Mouse (Mus musculus) kidney, adult 8-10 months (tissue): ENCODE results near the gene Ddb2.
"Not testable (repeated sequence)": the region's sequence is repeated elsewhere in the genome, so short reads cannot be mapped to it uniquely, and the experiment has no call there.

ENCODE experiments used
- DNase-seq, 2 experiments: peaks; one replicate each; pipeline ENCODE4 v3.0.0; 2022

The Ddb2 gene

DNA sequence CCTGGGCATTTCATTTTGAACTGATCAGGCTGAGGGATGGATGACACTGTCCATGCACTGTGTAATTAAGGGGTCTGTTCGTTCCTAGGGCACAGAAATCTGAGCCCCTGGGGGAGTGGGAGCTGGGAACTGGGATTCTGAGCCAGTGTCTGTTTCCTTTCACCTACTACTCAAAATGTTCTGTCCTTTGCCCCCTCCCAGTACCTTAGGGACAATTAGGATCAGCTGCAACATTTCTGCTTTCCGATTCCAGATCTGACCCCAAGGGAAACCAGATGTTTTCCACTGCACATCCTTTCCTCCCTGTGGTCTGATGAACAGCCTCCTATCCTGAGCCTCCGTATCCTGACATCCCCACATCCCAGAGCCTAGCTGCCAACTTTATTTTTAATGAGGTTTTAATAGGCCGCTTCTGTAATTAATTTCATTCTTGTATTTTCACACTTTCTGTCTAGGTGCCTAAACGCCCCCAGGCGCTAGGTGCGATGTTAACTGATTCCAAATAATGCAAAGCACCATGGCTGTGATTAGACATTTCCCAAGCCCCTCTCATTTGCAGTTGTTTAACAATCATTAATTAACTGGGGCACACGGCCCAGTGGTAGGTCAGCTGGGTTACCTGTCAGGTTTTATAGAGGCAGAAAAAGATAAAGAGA is 18.1 kb upstream of the Ddb2 start:
- DNase-seq, result no peak

DNA sequence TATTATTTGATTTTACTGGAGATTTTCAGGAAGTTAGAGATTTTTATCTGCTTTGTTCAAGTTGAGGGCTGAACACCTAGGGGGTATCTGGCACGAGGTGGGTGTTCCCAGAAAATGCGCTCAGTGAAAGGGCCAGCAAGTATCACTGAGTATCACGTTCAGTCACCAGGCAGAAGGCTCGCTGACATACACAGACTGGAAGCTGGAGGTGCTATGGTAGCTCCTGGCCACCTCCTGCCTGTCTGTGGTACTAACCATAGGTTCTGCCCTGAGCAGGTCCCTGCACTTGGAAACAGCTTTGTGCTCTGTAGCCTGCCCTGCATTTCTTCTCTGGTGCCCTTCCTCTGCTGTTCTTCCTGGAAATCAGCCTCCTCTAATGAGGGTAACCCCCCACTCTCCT is 15.7 kb upstream of the Ddb2 start:
- no peak for DNase-seq

DNA sequence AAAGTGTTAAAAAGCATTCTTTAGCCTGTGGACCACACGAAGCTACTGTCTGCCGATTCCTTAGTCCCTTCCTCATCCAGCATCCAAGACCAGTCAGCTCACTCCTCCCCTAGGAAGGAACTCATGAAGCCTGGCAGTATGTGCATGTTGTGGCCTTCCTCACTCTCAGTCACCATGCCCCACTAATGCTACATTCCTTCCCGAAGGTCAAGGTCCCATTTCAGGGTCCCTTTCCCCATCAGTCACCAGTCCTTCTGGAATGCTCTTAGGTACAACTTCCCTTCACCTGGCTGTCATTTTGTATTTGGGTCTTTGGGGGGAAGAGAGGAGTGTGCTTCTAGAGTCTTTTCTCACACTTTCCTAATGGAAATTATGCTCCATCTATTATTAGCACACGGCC is 15.2 kb upstream of the Ddb2 start:
- no peak for DNase-seq

DNA sequence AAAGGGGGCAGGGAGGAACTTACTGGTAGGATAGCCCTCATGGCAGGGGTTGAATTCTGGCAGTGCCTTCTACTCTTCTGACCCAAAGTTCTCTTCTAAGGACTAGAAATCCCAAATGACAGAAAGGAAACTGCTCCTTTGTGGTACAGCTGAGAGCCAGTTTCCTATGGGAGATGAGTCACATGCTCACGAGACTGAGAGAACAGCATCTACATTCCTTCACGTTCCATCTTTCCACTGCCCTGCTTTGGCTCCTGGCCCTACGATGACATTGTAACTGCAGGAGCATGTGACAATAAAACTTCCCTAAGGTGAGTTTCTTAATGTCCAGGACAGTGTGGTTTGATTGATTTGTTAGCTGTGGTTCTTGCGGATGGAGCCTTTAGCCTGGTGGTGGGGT is 11.6 kb upstream of the Ddb2 start:
- no peak for DNase-seq

DNA sequence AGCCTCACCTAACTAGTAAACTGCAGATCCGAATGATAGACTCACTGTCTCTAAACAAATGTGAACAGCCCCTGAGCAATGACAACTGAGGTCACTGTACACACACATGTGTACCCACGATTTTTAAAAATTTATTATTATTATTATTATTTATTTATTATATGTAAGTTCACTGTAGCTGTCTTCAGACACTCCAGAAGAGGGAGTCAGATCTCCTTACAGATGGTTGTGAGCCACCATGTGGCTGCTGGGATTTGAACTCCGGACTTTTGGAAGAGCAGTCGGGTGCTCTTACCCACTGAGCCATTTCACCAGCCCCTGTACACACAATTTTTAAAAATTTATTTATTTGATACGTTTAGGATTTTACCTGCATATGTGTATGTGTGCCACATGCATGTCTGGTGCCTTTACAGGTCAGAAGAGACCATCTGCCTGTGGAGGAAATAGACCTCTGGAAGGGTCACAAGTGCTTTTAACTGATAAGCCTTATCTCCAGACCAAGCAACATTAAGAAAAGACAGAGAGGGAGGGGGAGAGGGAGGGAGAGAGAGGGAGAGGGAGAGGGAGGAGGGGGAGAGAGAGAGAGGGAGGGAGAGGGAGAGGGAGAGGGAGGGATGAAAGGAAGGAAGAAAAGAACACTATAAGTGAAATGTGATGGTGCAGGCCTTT is 7.9 kb upstream of the Ddb2 start:
- DNase-seq, result no peak

DNA sequence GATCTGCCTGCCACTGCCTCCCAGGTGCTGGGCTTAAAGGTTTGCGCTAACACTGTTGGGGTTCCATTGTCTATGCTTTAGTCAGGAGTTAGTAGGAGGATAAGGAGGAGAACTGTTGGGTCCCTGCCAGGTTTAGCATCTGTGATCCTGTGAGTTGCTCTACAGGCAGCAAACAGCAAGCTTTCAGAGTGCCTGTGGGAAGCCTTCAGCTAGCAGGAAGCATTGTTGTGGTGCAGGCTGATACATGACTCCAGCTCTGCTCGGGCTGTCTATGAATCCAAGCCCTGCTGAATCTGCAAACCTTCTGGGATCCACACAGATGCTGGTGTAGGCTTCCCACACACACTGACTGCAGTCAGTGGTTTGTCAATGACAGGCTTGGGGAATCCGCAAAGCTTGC is 6.6 kb upstream of the Ddb2 start:
- DNase-seq, result no peak

DNA sequence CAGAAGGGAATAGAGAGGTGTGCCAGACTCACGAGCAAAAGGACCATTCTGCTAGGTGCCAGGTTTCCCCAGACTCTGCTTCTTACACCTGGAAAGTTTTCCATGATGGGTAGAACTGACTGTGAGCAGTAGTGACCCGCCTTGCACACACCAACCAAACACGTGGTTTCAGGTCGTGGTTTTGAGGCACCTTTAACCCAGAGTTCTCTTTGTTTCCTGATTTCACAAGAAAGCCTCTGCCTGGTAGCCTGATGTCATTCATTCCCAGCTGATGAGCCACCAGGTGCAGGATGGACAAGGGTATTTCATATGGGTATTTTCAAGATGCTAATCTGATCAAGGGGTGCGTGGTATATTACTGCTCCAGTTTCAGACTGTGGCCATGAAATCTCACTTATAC is 5.8 kb upstream of the Ddb2 start:
- DNase-seq, result no peak

DNA sequence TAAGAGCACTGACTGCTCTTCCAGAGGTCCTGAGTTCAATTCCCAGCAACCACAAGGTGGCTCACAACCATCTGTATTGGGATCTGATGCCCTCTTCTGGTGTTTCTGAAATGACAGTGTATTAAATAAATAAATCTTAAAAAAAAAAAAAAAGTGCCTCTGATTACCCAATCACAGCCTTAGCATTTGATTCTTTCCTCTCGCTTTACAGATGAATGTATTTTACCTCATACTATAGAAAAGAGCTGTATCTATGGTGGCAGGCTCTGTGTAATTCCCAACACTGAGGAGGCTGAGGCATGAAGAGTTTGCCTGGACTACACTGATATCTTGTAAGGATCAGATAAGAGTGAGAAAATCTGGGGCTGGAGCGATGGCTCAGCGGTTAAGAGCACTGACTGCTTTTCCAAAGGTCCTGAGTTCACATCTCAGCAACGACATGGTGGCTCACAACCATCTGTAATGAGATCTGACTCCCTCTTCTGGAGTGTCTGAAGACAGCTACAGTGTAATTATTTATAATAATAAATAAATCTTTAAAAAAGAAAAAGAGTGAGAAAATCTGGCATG is 814 bp upstream of the Ddb2 start:
- DNase-seq, result not testable (repeated sequence)

DNA sequence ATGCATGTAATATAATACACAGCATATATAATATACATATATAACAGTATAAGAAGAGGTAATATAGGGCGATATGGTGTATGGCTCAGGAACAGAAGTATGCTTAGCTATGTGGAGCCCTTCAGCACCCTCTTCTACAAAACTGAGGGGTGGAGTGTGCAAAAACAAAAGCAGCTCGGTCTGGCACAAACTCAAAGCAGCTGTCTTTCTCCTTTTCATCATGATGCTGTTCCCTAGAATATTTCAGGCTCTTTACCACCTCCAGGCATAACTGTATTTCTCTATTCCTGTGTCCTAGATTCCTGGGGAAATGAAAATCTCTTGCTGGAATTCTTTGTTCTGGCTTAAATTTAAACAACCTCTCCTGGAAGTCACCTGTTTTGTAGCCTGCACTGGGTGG is 7.0 kb downstream of the Ddb2 start:
- no peak for DNase-seq

DNA sequence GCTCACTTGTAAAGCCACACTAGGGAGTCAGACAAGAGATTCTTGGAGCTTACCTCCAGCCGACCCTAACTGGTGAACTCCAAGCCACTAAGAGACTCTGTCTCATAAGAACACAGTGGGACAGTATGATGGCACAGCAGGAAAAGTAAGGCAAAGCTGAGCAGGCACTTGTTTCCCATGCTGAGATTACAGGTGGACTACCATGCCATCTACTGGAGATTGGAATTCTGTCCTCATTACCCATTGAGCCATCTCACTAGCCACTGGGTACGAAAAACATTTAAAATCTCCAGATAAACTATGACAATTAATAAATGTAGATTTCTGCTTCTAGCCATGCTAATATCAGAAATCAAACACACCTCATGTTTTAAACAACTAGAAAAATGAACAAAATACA is 13.2 kb downstream of the Ddb2 start:
- DNase-seq, result no peak

DNA sequence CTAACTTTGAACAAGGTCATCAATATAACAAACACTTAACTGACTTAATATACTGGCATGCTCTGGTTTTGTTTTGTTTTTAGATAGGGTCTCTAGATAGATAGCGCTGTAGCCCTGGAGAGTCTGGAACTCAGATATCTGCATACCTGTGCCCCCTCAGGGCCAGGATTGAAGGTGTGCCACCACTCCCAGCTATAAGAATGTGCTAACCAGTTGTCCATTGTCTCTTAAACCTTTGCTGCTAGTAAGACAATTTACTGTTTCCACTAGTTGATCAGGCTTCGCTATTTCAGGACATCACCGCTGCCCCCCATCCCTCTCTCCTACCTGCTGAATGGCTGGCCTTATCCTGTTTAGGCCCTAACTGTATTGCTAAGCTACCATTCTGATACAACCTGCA is 16.3 kb downstream of the Ddb2 start:
- DNase-seq, result no peak

DNA sequence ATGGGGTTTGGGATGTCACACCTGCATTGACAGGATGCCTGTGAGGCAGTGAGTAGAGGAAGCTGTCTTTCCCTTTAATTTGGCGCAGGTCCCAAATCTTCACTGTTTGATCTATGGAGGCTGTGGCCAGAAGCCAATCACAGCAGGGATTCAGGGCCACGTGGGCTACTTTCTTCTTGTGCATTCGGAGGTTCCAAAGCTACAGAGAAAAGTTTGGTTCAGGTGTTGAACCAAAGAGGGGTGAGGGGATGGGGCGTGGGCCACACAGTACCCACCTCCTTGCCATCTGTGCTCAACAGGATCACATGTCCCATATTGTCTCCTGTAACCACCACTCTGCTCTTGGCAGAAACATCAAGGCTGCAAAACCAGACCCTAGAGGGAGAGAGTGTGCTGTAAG is 19.8 kb downstream of the Ddb2 start:
- no peak for DNase-seq

DNA sequence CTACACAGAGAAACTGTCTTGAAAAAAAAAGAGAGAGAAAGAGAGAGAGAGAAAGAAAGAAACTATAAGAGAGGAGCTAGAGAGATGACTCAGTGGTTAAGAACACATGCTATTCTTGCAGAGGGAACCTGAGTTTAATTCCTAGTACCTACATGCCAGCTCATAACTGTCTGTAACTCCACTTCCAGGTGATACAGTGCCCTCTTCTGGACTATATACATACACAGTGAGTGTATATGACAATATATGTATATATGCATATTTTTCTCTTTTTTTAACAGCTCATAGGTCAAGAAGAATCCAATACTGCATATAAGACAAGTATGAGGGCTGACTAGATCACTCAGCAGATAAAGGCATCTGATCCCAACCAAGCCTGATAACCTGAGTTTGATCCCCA is 23.5 kb downstream of the Ddb2 start:
- DNase-seq, result no peak

DNA sequence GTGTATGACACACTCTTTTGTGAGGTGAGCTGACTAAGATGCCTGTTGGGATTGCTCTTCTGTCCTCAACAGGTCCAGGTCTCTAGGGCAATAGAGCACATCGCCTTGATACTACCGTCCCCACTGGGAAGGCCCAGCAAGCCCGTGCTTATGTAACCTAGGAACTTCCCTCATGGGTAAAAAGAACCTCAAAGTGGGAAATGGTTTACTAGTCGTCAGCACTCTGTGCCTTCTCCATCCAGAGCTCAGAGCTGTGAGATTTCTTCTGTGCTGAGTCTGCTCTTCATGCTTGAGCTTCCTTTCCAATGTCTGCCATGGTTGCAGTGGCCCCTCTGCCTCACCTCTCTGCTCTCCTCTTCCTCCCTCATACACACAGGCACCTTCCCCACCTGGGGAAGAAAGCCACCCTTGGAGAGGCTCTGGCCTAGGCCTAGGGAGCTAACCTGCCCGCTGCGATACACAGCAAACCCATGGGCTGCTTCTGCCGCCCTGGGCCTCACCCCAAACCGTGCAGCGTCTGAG is 30.5 kb downstream of the Ddb2 start:
- DNase-seq, result no peak

DNA sequence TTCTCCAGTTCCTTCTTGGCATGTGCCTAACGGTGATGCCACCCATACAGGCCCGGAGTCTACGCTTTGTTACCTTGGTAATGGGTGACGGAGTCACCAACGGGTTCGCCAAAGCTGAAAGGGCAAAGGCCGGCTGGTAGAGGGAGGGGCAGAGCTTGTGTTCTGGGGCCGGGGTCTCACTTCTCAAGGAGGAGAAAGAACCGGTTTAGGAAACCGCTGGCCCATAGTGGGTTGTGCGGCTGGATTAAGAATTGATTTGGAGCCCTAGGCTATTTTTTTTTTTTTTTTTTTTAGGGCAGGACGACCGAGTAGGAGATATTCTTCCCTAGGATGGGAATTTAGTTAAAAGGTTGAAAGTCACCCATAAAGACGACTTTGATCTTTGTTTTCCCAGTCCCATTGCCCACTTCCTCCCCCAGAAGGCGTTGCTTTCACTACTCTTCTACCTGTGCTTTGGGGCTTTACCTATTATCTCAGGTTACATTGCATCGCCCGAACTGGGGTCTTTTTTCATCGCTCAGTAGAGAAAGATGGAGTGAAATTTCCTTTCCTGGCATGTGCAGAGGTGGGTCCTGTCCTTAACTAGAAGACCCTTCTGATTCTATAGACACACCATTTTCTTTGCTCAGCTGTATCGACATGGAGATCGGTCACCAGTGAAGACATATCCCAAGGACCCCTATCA is 33.7 kb downstream of the Ddb2 start:
- no peak for DNase-seq

DNA sequence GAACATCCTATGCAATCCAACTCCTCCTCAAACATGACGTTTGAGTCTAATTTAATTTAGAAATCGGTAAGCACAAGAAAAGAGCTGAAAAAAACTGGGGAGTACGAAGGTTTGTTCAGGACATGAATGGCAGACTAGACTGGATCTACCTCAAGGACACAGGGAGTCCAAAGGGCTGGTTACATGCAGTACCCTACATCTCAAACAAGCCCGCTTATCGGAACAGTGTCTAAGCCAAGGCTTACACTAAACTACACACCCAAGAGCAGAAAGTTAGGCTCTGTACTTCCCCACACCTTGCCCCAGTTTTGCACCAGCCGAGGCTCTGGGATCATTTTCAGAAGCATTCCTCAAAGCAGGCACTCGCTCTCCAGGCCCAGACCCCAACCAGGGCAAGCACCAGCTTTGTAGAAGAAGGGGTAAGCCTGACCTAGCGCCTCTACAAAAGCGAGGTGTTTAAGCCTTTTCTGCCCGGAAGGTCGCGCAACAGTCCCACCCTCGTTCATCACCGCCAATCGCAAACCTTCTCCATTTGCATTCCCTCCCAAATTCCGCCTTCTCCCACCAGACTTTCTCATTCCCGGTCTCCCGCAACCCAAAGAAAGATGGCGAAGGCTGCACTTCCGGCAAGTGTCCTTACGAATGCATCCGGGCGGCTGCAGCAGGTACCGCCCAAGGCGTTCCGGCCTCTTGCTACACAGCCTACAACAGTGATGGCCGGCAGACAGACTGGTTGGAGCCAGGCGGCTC is 34.4 kb downstream of the Ddb2 start, which contains the start of the genes Nr1h3 and Acp2:
TSS of gene Nr1h3 (minus strand) at position 613 of the 750 bp plus-strand sequence.
TSS of gene Acp2 (plus strand) at position 664 of the 750 bp plus-strand sequence.
- DNase-seq, result peak; percentile 94 to 96

DNA sequence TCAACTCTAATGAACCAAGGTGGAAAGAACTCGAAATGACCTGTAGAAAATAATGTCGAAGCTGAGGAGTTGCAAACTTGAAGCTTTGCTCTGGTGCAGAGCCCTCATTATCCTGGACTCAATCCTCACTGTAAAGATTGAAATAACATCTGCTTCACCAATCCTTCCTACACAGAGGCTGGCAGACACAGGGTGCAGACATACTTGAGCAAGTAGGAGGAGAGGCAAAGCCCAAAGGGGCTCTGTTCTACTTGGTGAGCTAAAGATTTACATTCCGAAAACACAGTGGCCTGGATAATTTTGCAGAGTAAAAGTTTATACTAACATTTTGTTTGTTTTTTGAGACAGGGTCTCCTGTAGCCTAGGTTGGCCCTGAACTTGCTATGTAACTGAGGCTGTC is 37.9 kb downstream of the Ddb2 start:
- no peak for DNase-seq

DNA sequence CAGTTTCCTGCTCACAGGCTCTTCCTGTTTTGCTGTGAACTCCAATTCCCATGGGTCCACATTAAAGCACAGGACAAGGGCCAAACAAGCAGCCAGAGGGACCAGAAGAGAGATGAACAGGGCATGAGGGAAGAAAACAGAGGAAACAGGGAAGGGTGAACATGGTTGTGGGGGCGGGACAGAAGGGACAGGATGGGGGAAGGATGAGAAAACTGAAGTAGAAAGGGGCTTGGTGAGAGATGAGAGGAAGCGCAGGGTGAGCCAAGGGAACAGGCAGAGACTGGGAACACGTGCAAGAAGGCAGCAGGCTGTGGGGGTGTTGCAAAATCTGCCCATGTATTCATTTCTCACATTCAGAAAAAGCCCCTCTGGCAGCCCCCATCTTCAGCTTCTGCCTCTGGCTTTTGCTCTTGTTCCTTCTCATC is 40.2 kb downstream of the Ddb2 start:
- peak; percentile 25 to 56 for DNase-seq

DNA sequence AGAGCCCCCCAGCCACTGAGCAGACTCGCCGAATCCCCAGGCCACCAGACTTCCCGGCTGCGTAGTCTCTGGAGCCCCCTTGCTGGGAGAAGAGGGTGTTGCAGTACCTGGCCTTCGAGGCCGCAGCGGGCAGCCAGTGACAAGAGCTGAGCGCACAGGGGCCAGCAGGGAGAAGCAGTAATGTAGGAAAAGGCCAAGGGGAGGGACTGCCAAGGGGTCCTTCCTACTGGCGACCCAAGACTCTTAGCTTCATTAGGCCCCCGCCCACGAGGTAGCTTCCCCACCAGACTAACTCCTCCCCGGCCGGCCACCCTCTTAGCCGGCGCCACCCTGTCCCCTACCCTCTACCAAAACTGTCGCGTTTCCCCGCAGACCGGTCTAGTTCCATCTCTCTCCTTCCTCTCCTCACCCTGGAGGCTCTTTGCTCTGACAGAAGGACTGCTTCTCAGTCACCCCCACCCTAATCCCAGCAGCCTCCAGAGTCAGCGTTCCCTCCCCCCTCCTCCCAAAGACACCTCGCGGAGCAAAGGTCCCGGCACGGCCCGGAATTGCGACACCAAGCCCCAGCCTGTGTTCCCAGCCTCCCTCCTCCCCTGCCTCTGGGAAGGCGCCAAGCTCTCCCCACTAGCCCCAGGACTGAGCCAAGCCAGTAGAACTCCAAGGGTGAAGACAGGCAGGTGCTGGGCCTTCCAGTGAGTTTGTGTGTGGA is 42.0 kb downstream of the Ddb2 start:
- DNase-seq, result peak; percentile 90 to 91

DNA sequence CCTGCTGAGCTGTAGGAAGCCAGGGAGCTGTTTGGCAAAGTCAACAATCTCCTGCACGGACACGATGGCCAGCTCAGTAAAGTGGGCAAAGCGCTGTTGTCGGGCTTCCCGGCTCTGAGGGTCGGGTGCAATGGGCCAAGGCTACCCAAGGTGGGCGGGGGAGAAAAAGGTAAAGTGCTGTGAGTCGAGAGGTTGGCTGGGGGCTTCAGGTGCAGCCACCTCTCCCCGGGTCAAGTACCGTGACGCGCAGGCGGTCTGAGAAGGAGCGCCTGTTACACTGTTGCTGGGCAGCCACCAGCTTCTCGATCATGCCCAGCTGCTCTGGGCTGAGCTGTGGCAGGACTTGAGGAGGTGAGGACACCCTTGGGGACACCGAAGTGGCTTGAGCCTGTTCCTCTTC is 46.3 kb downstream of the Ddb2 start:
- DNase-seq, result no peak

DNA sequence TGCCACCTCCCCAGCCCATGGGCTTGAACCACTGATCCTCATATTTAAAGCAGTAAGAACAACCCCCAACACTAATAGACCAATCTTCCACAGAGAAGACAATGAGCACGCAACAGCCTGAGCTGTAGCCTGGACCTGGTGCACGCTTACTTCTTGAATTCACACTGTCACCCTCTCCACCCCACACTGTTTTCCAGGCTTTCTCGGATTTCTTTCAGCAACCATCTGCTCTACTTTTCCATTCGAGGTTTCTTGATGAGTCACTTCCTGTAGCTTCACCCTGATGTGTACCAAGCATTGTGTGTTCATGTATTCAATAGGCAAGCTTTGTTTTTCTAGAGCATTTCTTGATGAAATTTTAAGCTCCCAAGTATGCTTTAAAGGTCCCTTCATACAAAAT is 49.4 kb downstream of the Ddb2 start:
- no peak for DNase-seq

DNA sequence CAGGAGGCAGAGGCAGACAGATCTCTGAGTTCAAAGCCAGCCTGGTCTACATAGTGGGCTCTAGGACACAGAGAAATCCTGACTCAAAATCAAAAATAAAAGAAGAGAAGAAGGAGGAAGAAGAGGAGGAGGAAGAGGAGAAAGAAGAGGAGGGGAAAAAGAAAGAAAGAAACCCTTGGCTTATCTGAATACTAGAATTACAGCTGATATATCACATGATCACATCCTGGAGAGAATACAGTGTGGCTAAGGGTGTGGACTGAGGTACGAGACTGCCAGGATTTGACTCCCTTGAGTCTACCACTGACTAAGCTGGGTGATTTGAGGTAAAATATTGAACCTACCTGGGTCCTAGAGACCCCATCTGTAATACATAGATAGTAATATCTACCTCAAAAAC is 50.6 kb downstream of the Ddb2 start:
- no peak for DNase-seq
